Mouse (Mus musculus): Measurements from ENCODE around the gene Gm45716.
"Not testable (repeated sequence)": the region's sequence is repeated elsewhere in the genome, so short reads cannot be mapped to it uniquely, and the experiment has no call there.

Gm45716 gene

DNA sequence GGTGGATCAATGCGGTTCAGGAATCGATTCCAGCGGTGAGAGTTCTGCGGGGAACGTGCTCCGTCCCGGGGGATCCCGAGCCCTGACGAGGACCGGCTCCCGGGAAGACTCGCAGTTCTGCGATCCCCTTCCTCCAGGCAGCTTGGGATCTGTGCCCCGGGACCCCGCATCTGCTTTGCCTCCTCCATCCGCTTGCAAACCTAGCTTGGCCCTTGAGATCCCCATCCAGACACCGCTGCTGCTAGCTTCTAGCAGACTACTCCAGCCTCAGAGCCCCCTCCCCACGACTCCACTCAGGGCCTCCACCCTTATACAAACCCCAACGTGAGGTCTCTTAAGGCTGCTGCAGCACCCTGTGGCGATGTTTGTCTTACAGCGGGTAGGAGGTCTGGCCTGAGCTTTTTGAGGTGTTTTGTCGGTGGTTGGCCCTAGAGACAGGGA is 62.2 kb downstream of the Gm45716 start:
- no peak for DNase-seq (ENCODE audit: low read depth in 1 of 2, low spot score in 2 of 2)

- DNase-seq (ENCODE audit: low read depth in 1 of 2, low spot score in 2 of 2) = no peak
These were observed 62.7 kb downstream of the Gm45716 start for GRCm38 (mm10) chr11:90250189-90250588.

- DNase-seq (ENCODE audit: low read depth in 1 of 2, low spot score in 2 of 2) = no peak
These were observed 63.2 kb downstream of the Gm45716 start for GRCm38 (mm10) chr11:90250730-90251129.

DNA sequence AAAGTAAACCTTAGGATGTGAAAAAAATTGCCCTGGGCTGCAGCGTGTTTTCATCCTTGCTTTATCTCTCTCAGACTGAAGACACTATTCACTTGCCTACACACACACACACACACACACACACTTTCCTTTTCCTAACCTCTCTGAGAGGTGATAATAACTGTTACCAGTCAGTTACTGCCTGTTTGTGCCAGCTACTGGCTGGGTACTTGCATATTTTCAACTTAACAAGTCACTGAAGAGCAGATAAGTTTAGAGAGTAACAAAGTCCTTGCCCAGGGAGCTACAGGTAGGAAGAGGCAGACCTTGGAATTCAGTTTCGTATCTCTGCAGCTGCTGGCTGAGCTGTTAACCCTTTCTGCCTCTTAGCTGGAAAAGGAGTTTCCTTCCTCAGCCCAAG is 64.4 kb downstream of the Gm45716 start:
- no peak for DNase-seq (ENCODE audit: low read depth in 1 of 2, low spot score in 2 of 2)

GRCm38 (mm10) chr11:90252366-90252765 is 64.9 kb downstream of the Gm45716 start:
- DNase-seq (ENCODE audit: low read depth in 1 of 2, low spot score in 2 of 2) = no peak

- no peak for DNase-seq (ENCODE audit: low read depth in 1 of 2, low spot score in 2 of 2)
These were observed 67.1 kb downstream of the Gm45716 start for GRCm38 (mm10) chr11:90254536-90254935.

- no peak for DNase-seq (ENCODE audit: low read depth in 1 of 2, low spot score in 2 of 2)
These were observed 68.2 kb downstream of the Gm45716 start for GRCm38 (mm10) chr11:90255687-90256086.

DNA sequence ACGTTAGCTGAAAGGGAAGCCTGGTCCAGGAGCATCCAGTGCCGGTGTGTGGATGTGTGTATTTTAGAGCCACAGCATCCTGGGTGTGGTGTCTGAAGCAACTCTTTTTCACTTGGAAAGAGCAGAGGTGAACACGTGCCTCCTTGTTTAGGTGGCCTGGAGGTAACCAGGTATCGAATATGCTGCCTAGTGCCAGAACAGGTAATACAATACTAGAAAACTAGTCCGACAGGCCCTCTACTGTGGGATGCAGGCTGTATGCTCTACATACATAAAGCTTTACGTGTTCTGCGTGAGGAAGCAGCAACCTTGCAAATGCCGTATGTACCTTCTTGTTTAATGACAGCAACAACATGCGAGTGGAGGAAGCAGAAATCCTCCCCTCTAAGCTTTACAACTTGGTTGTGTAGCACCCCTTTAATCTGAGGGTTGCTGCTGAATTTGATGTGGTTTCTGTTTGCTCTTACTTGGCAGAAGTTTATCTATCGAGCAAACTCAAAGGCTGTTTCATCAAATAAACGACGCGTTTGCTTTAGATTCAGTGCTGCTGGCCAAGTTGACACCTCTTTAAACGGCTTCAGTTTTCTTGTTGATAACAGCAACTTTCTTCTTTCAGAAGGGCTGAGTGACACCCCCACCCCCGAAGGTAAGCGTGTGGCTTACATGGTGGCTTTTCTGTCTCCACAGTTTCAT is 69.5 kb downstream of the Gm45716 start:
- DNase-seq (ENCODE audit: low read depth in 1 of 2, low spot score in 2 of 2) = no peak

DNA sequence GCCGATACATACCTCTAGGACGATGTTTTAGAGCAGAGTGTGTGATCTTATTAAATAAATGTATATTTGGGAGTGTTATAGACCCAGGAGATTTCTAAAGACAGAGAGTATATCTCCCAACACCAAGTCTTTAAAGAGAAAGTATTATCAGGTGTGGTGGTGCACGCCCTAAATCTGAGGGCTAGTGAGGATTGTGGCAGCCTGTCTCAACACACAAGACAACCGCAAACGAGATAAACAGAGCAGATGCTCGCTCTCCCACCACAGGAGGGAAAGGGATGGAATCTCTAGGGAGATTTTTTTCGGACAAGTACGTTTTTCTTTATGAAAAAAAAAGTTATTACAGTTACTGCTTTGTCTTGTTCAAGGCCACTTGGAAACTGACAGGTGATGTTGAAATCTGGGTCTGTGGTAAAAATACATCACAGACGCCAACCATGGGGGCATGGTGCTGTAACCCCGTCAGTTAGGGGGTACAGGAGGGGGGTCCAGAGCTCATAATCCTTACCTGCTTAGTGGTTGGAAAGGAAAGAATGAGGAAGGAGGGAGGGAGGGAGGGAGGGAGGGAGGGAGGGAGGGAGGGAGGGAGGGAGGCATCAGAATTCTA is 70.9 kb downstream of the Gm45716 start:
- DNase-seq (ENCODE audit: low read depth in 1 of 2, low spot score in 2 of 2) = no peak

DNA sequence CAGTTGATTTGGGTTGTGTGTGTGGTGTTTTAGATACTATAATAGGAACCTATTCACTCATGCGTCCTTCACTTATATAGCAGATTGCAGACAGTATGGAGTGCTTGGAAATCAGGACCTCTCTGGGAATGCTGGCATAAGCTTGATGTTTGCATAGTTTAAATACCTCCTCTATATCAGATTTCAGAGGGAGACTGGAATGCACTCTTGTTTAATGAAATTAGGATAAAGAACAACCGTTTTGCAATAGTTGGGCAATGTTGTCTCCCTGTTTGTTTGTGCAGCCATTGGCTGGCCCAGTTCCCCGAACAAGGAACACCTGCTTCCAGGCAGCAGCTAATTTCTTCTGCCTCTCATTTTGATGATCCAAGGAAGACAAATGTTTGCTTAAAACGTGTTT is 71.6 kb downstream of the Gm45716 start:
- DNase-seq (ENCODE audit: low read depth in 1 of 2, low spot score in 2 of 2) = no peak

DNA sequence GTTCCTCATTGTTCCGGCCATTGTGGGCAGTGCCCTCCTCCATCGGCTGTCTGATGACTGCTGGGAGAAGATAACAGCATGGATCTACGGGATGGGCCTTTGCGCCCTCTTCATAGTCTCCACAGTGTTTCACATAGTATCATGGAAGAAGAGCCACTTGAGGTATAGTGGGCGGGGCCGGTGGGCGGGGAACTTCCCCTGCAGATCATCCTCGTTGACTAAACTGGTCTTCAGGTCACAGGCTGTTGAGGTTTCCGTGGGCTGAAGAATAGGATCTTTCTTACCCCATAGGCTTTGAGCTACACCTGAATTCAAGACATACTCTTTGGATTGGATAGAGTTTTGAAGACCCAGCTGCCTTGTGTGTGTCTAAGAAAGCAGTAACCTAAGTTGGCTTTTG is 72.3 kb downstream of the Gm45716 start:
- DNase-seq (ENCODE audit: low read depth in 1 of 2, low spot score in 2 of 2) = no peak

DNA sequence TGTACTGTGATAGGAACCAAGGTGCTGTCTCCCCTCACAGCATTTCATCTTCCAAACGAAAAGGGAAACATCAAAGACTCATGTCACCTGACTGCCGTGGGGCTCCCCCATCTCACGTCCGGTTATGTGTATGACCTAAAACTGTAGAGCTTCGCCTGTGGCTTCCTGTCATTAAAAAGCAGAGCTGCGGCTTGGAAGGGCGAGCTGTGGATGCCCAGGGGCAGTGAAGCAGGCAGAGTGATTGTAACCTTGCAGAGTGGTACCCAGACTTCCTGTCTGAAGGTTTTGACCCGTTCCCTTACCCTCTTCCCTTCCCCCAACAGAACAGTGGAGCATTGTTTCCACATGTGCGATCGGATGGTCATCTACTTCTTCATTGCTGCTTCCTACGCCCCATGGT is 76.7 kb downstream of the Gm45716 start:
- DNase-seq (ENCODE audit: low read depth in 1 of 2, low spot score in 2 of 2) = no peak

DNA sequence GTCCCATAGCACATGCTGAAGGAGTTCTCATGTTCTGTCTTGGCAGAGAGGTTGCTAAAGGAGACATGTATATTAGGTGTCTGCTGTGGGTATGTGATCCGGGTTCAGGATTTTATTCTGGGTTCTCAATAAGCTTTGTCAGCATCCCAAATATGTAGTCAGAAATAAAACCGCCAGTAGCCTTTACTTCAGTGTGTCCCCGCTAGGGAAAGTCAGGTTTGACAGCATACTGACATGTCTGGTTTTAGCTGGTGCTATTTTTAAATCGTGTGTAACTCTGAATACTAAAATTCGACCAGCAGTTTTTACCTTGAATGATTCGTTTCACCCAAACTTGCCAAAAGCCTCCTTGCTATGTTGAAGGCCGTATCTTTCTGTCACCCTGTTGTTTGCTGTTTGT is 78.1 kb downstream of the Gm45716 start:
- DNase-seq (ENCODE audit: low read depth in 1 of 2, low spot score in 2 of 2) = no peak

DNA sequence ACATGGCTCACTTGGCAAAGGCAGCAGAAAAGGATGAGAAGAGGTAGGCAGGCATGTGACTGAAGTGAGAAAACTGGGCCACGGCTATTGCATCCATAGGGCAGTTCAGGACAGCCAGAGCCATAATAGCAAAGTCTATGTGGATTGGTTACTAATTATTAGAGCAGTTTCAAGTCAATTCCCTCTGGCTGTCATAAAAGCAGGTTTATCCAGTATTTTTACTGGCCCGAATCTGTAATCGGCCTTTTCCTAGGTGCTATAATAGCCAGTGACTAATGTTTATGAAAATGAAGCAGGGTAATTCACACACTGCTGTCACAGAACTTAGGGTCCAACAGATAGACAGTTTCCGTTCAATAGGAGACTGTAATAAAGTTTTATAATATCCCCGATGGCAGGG is 81.5 kb downstream of the Gm45716 start:
- DNase-seq (ENCODE audit: low read depth in 1 of 2, low spot score in 2 of 2) = no peak

DNA sequence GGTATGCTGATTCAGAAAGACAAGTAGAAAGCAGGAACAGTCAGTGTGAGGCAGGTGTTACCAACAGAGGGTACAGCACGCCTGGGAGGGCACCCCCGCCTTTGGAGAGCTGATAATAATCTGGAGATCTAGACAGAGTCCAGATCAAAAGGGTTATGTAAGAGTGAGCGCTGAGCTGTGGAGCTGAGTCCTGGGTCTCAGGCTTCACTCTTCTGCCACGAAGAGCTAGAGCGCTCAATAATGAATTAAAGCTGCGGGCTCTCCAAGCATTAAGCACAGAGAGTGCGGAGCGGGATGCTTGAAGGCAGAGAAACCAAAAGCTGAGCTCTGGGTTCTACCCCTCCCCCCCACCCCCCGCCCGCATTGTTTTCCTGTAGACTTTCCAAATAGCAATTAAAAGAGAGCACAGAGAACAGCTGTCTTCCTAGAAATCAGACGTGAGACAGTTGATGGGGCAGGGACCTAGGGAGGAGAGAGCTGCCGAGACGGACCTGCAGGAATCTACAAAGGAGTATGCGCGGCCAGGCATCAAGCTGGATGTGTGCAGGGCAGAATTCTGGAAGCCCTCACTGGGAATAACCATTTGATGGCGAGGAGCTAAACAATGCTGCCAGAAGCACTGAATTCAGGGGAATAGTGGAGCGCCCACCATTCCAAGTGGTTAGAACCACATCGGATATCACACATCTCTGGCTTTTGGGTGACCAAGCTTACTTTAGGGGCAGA is 82.1 kb downstream of the Gm45716 start:
- DNase-seq (ENCODE audit: low read depth in 1 of 2, low spot score in 2 of 2) = no peak

GRCm38 (mm10) chr11:90270132-90270877 is 82.8 kb downstream of the Gm45716 start:
- DNase-seq (ENCODE audit: low read depth in 1 of 2, low spot score in 2 of 2) = no peak

- no peak for DNase-seq (ENCODE audit: low read depth in 1 of 2, low spot score in 2 of 2)
These were observed 86.7 kb downstream of the Gm45716 start for GRCm38 (mm10) chr11:90274187-90274586.

GRCm38 (mm10) chr11:90275663-90276062 is 88.2 kb downstream of the Gm45716 start:
- no peak for DNase-seq (ENCODE audit: low read depth in 1 of 2, low spot score in 2 of 2)

- DNase-seq (ENCODE audit: low read depth in 1 of 2, low spot score in 2 of 2) = no peak
These were observed 88.7 kb downstream of the Gm45716 start for GRCm38 (mm10) chr11:90276150-90276549.

- DNase-seq (ENCODE audit: low read depth in 1 of 2, low spot score in 2 of 2) = no peak
These were observed 89.1 kb downstream of the Gm45716 start for GRCm38 (mm10) chr11:90276561-90276960.

- no peak for DNase-seq (ENCODE audit: low read depth in 1 of 2, low spot score in 2 of 2)
These were observed 92.6 kb downstream of the Gm45716 start for GRCm38 (mm10) chr11:90280069-90280468.

DNA sequence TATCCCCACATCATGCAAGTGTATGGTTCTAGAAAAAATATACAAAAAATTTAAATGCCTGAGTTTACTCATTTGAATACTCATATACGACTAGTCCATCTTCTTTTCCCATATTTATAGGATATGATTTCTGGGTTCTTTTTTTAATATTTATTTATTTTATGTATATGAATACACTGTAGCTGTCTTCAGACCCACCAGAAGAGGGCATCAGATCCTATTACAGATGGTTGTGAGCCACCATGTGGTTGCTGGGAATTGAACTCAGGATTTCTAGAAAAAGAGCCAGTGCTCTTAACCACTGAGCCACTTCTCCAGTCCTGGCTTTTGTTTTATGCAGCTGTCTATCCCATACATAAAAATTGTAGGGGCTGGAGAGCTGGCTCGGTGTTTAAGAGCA is 94.5 kb downstream of the Gm45716 start:
- DNase-seq (ENCODE audit: low read depth in 1 of 2, low spot score in 2 of 2) = not testable (repeated sequence)

Measured in monocyte, adult 2 months (primary cell).